Mouse (Mus musculus): ENCODE results near the gene Szt2. TPM values are rescaled to one million over a fixed set of nuclear protein-coding genes. Genes with fewer than 3 reads are reported as not detected.

Szt2 gene
- polyA plus RNA-seq, 1 experiment: 47.0 TPM

DNA sequence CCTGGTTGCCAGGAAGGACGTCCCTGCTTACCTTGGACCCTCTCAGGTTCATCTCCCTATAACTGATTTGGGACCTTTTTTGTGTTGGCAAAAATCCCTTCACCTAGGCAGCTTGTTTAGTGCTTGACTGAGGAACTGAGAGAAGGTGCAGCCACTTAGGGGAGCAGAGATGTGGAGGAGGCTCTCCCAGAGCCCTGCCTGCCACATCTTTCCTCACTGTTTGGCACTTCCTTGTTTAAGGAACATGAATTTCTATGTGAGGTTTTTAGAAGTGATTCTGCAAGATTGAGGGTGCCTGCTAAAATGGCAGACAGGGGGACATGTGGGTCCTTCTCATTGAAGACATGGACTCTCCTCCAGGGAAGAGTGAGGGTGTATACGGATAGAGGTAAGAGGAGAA, 58.2 kb downstream of the Szt2 start:
- DNase-seq (ENCODE audit: low read depth in 1 of 2, low spot score in 2 of 2): no peak
- H3K27ac ChIP-seq (ENCODE audit: insufficient read depth, low read length): no peak overlapping the region
- H3K36me3 ChIP-seq (ENCODE audit: control insufficient read depth, insufficient read depth, low read length): no peaks in the 10 kb centered on the region
- no peaks in the 10 kb centered on the region; the same call in 1 of the 2 replicates for H3K27me3 ChIP-seq (ENCODE audit: control insufficient read depth, insufficient read depth, low read length)
- 89% methylated on average over 2 of the region's 2 CpGs for WGBS
- TF ChIP-seq POLR2A (IDR thresholded peaks at IDR 0.05; ENCODE audit: low read depth, low read length): no peak
- TF ChIP-seq CTCF (IDR thresholded peaks at IDR 0.05; ENCODE audit: extremely low read depth, insufficient read depth, insufficient read length, insufficient replicate concordance): no peak
- no peaks in the 10 kb centered on the region for H3K4me1 ChIP-seq (ENCODE audit: control insufficient read depth, insufficient read depth, insufficient read length)
- H3K4me3 ChIP-seq (ENCODE audit: extremely low read depth, insufficient read depth, insufficient read length): no peak overlapping the region

DNA sequence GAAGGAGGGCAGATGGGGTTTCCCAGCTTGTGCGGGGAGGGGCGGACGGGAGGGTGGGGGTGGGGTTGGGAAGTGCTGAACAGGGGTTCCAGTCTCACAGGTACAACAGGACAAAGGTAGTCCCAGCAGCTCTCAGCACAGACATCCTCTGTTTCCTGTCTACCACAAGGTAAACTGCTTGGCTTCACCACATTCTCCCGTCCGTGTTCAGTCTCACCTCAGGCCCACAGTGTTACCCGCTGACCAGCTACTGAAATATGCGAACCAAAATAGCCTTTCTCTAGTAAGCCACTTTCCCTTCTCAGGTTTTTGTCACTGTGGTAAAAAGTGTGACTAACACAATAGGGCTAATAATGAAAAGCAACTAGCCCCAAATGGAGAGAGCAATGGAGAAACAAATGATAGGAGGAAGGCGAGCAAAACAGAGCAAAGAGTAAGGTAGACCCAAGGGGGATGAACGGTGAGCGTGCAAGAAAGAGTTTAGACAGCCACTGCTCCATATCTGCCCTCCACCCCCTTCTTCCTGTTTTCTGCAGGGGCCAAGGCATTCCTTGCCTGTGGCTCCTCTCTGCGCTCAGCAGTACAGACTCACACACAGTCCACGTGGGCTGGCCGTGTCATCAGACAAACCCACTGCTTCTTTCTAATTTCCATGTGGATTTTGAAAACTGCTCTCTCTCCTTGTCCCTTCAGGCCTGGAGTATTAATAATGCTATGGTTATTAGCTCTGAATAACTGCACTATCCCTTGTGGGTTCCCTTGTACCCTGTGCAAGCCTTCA, 61.4 kb downstream of the Szt2 start:
- no peak for TF ChIP-seq POLR2A (IDR thresholded peaks at IDR 0.05; ENCODE audit: low read depth, low read length)
- no peak for TF ChIP-seq CTCF (IDR thresholded peaks at IDR 0.05; ENCODE audit: extremely low read depth, insufficient read depth, insufficient read length, insufficient replicate concordance)
- DNase-seq (ENCODE audit: low read depth in 1 of 2, low spot score in 2 of 2): no peak
- H3K36me3 ChIP-seq (ENCODE audit: control insufficient read depth, insufficient read depth, low read length): no peaks in the 10 kb centered on the region
- WGBS: 25% methylated on average over 13 of the region's 13 CpGs
- H3K4me3 ChIP-seq (ENCODE audit: extremely low read depth, insufficient read depth, insufficient read length): no peak overlapping the region
- H3K4me1 ChIP-seq (ENCODE audit: control insufficient read depth, insufficient read depth, insufficient read length): no peaks in the 10 kb centered on the region
- no peak overlapping the region for H3K27ac ChIP-seq (ENCODE audit: insufficient read depth, low read length)
- no peaks in the 10 kb centered on the region; the same call in 1 of the 2 replicates for H3K27me3 ChIP-seq (ENCODE audit: control insufficient read depth, insufficient read depth, low read length)

DNA sequence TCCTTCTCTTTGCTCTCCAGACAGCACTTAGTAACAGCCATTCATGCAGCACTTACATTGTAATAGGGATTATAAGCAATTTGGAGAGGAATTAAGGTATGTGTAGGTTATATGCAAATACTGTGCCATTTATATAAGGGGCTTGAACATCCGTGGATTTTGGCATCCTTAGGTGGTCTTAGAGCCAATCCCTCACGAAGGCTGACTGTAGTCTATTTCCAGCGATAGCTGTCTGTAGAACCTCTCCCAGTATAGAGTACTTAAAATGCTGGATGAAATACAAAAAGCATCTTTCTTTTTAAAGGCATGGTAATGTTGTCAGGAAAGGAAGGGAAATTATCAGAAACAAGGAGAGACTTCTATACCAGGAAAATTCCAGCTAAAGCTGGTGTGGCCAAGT, 67.6 kb downstream of the Szt2 start:
- H3K27me3 ChIP-seq (ENCODE audit: control insufficient read depth, insufficient read depth, low read length): no peaks in the 10 kb centered on the region
- H3K4me1 ChIP-seq (ENCODE audit: control insufficient read depth, insufficient read depth, insufficient read length): no peaks in the 10 kb centered on the region
- 93% methylated on average over 3 of the region's 3 CpGs for WGBS
- DNase-seq (ENCODE audit: low read depth in 1 of 2, low spot score in 2 of 2): no peak
- no peak overlapping the region for H3K4me3 ChIP-seq (ENCODE audit: extremely low read depth, insufficient read depth, insufficient read length)
- TF ChIP-seq CTCF (IDR thresholded peaks at IDR 0.05; ENCODE audit: extremely low read depth, insufficient read depth, insufficient read length, insufficient replicate concordance): no peak
- TF ChIP-seq POLR2A (IDR thresholded peaks at IDR 0.05; ENCODE audit: low read depth, low read length): no peak
- H3K27ac ChIP-seq (ENCODE audit: insufficient read depth, low read length): no peak overlapping the region
- H3K36me3 ChIP-seq (ENCODE audit: control insufficient read depth, insufficient read depth, low read length): no peaks in the 10 kb centered on the region

DNA sequence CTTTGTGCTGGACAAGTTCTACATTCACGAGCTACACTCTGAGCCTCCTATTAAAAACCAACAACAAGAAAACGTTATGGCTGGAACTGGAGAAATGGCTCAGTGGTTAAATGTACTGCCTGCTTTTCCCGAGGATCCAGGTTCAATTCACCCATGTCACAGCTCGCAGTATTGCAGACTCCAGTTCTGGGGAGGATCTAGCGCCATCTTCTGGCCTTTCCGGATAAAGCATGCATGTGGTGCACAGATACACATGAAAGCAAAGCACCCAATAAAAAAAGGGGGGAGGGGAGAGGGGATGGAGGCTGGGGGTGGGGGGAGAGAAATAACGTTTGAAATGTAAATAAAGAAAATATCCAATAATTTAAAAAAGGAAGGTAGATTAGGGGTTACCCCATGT, 72.4 kb downstream of the Szt2 start:
- Histone ChIP-seq H3K4me1 (ENCODE audit: control insufficient read depth, insufficient read depth, insufficient read length) (no peaks in the 10 kb centered on the region), H3K4me3 (ENCODE audit: extremely low read depth, insufficient read depth, insufficient read length) (no peak overlapping the region), H3K27me3 (ENCODE audit: control insufficient read depth, insufficient read depth, low read length) (no peaks in the 10 kb centered on the region), H3K36me3 (ENCODE audit: control insufficient read depth, insufficient read depth, low read length) (no peaks in the 10 kb centered on the region), H3K27ac (ENCODE audit: insufficient read depth, low read length) (no peak overlapping the region)
- TF ChIP-seq CTCF (IDR thresholded peaks at IDR 0.05; ENCODE audit: extremely low read depth, insufficient read depth, insufficient read length, insufficient replicate concordance): no peak
- TF ChIP-seq POLR2A (IDR thresholded peaks at IDR 0.05; ENCODE audit: low read depth, low read length): no peak
- DNase-seq (ENCODE audit: low read depth in 1 of 2, low spot score in 2 of 2): peak in 1 of 2 experiments; percentile 11
- WGBS: 25% methylated on average over 7 of the region's 7 CpGs

DNA sequence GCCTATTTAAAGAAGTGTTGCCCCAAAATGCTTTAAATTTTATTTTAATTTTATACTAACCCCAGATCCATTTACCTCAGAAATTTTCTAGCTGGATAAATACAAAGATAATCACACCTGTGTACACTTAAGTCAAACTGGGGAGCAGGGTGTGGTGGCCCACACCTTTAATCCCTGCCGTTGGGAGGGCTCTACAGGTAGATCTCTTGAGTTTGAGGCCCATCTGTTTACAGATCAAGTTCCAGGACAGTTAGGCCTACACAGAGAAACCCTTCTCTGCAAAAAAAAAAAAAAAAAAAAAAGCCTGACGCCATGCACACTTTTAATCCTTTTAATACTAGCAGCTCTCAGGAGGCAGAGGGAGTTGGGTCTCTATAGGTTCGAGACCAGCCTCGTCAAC, 73.1 kb downstream of the Szt2 start:
- H3K27ac ChIP-seq (ENCODE audit: insufficient read depth, low read length): no peak overlapping the region
- TF ChIP-seq POLR2A (IDR thresholded peaks at IDR 0.05; ENCODE audit: low read depth, low read length) (no peak), CTCF (IDR thresholded peaks at IDR 0.05; ENCODE audit: extremely low read depth, insufficient read depth, insufficient read length, insufficient replicate concordance) (no peak)
- no peak overlapping the region for H3K4me3 ChIP-seq (ENCODE audit: extremely low read depth, insufficient read depth, insufficient read length)
- no peaks in the 10 kb centered on the region for H3K4me1 ChIP-seq (ENCODE audit: control insufficient read depth, insufficient read depth, insufficient read length)
- no peaks in the 10 kb centered on the region for H3K36me3 ChIP-seq (ENCODE audit: control insufficient read depth, insufficient read depth, low read length)
- no peaks in the 10 kb centered on the region for H3K27me3 ChIP-seq (ENCODE audit: control insufficient read depth, insufficient read depth, low read length)
- WGBS: 90% methylated on average over 4 of the region's 4 CpGs
- DNase-seq (ENCODE audit: low read depth in 1 of 2, low spot score in 2 of 2): no peak

DNA sequence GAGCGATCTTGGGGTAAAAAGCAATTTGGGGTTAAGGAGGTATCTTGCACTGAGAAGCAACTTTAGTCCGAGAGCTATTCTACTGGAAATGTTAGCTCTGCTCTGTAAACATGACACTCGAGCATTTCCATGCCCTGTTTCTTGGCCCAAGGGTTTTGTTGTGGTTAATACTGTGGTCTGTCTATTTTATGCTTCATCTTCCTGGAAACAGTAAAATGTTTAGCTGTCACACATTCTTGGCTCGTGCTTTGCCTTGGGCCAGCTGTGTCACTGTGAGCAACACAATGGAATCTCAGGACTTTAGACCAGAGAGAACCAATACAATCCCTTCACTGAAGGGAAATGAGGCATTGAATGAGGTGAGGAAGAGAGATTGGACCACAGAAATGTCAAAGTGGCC, 77.3 kb downstream of the Szt2 start:
- 25% methylated on average over 4 of the region's 4 CpGs for WGBS
- Histone ChIP-seq H3K27me3 (ENCODE audit: control insufficient read depth, insufficient read depth, low read length) (no peaks in the 10 kb centered on the region), H3K27ac (ENCODE audit: insufficient read depth, low read length) (no peak overlapping the region; the same call in 1 of the 2 replicates), H3K36me3 (ENCODE audit: control insufficient read depth, insufficient read depth, low read length) (no peaks in the 10 kb centered on the region), H3K4me1 (ENCODE audit: control insufficient read depth, insufficient read depth, insufficient read length) (no peaks in the 10 kb centered on the region), H3K4me3 (ENCODE audit: extremely low read depth, insufficient read depth, insufficient read length) (no peak overlapping the region)
- DNase-seq (ENCODE audit: low read depth in 1 of 2, low spot score in 2 of 2): no peak
- TF ChIP-seq POLR2A (IDR thresholded peaks at IDR 0.05; ENCODE audit: low read depth, low read length): no peak
- no peak for TF ChIP-seq CTCF (IDR thresholded peaks at IDR 0.05; ENCODE audit: extremely low read depth, insufficient read depth, insufficient read length, insufficient replicate concordance)

DNA sequence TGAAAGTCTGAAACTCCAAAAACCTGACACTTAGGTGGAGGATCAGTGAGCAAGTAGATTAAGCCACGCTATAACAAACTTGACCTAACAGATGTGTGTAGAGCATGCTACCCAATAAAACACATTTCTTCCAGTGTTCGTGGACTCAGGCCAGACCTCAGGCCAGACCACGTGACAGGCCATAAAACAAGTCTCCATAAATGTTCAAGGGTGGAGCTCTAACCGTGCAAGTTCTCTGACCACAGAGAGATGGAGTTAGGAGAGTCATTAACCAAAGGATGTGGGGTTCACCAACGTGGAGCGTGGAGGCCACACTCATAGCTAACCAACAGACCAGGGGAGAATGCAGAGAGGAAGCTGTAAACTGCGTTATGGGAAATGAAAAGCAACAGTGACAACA, 82.6 kb downstream of the Szt2 start:
- 12% methylated on average over 7 of the region's 7 CpGs for WGBS
- TF ChIP-seq POLR2A (IDR thresholded peaks at IDR 0.05; ENCODE audit: low read depth, low read length) (no peak), CTCF (IDR thresholded peaks at IDR 0.05; ENCODE audit: extremely low read depth, insufficient read depth, insufficient read length, insufficient replicate concordance) (no peak)
- H3K4me3 ChIP-seq (ENCODE audit: extremely low read depth, insufficient read depth, insufficient read length): no peak overlapping the region
- no peaks in the 10 kb centered on the region for H3K36me3 ChIP-seq (ENCODE audit: control insufficient read depth, insufficient read depth, low read length)
- no peak overlapping the region for H3K27ac ChIP-seq (ENCODE audit: insufficient read depth, low read length)
- DNase-seq (ENCODE audit: low read depth in 1 of 2, low spot score in 2 of 2): no peak
- H3K27me3 ChIP-seq (ENCODE audit: control insufficient read depth, insufficient read depth, low read length): no peaks in the 10 kb centered on the region; the same call in 1 of the 2 replicates
- H3K4me1 ChIP-seq (ENCODE audit: control insufficient read depth, insufficient read depth, insufficient read length): no peaks in the 10 kb centered on the region

All from spleen, adult 2 months (tissue).